Mouse (Mus musculus) neural tube, embryonic 15.5 days (tissue): Measurements from ENCODE around the gene Ube2e2. TPM values are rescaled to one million over a fixed set of nuclear protein-coding genes. Genes with fewer than 3 reads are reported as not detected.
"Not testable (repeated sequence)": the region's sequence is repeated elsewhere in the genome, so short reads cannot be mapped to it uniquely, and the experiment has no call there.

Experiments
- ATAC-seq: fragments of 200-750 bp; cut with Nextera tagmentation; 2 replicates; pipeline ENCODE4 v1.8.0; 2017; ENCODE audit warnings: mild to moderate bottlenecking, moderate TSS enrichment, moderate library complexity; ENCODE audit not compliant: low FRiP score
- H3K27ac ChIP-seq: fragments of 300-500 bp; sonication (generic); replicated peaks from 2 replicates; pipeline ENCODE4 v1.5.1; 2015; ENCODE audit warnings: mild to moderate bottlenecking, inconsistent platforms
- H3K27me3 ChIP-seq: fragments of 300-500 bp; sonication (generic); replicated peaks from 2 replicates; pipeline ENCODE4 v1.6.1; 2015; ENCODE audit warnings: inconsistent platforms
- H3K36me3 ChIP-seq: fragments of 300-500 bp; sonication (generic); 2 replicates; pipeline ENCODE4 v1.6.1; 2015; ENCODE audit warnings: inconsistent platforms
- H3K4me1 ChIP-seq: fragments of 300-500 bp; sonication (generic); 2 replicates; pipeline ENCODE4 v1.6.1; 2015; ENCODE audit warnings: inconsistent platforms
- H3K4me2 ChIP-seq: fragments of 300-500 bp; sonication (generic); 2 replicates; pipeline ENCODE4 v1.6.1; 2015; ENCODE audit warnings: inconsistent platforms, mild to moderate bottlenecking, moderate library complexity
- H3K4me3 ChIP-seq: fragments of 300-500 bp; sonication (generic); replicated peaks from 2 replicates; pipeline ENCODE4 v1.5.1; 2015; ENCODE audit warnings: mild to moderate bottlenecking, inconsistent platforms
- H3K9ac ChIP-seq: fragments of 300-500 bp; sonication (generic); replicated peaks from 2 replicates; pipeline ENCODE4 v1.6.1; 2015; ENCODE audit warnings: mild to moderate bottlenecking, inconsistent platforms
- H3K9me3 ChIP-seq: fragments of 300-500 bp; sonication (generic); replicated peaks from 2 replicates; pipeline ENCODE4 v1.6.1; 2016; ENCODE audit warnings: inconsistent platforms
- WGBS: fragments of 180-500 bp; shearing (Covaris S2); methylation state at CpG from one replicate; pipeline ENCODE4 v1.1.7; 2015; ENCODE audit warnings: mixed read lengths; 5-methylcytosine and 5-hydroxymethylcytosine counted together
- polyA plus RNA-seq: library from polyadenylated mRNA; unstranded; fragments of >200 nt; fragmentation: Nextera tagmentation; extraction: Ambion mirVana; gene quantifications from 2 replicates; pipeline ENCODE4 v1.2.1, GENCODE M21; 2015

The Ube2e2 gene
- polyA plus RNA-seq, 1 experiment from 2014 or later = 162 TPM

DNA sequence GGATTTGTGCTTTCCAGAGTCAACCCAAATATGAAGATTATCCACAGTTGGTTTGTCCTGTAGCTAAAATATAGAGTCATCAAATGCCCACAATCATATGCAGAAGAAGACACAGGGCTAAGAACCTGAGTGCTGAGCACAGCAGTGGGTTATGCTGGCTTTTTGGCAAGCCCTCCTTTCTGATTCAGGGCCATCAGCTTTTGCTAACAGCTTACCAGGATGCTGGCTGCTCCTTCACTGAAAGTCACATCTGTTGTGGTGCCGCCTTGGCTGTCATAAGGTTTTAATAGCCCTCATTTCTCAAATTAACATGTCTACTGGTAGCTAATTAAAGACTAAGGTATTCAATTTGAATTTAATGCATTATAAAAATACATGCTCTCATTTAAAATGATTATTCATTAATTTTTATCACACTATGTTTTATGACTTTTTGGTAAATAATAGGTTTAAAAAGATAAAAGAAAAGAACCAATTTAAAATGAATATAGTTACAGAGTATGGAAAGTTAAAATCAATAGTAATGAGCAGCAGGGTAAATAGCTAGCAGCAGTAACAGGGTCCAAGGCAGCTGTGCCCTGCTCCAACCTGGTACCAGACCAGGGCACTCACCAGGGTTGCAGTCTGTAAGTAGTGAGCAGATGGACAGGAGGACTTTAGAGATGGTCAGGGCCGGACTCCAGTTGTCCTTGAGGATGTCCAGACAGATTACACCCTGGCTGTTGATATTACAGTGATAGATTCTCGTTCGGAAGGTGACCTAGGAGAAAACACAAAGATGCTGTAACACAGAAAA is 307.6 kb downstream of the Ube2e2 start:
- Histone ChIP-seq H3K9ac (no peak overlapping the region), H3K36me3 (no peaks in the 10 kb centered on the region), H3K9me3 (no peaks in the 10 kb centered on the region), H3K27me3 (no peaks in the 10 kb centered on the region), H3K4me1 (no peaks in the 10 kb centered on the region), H3K27ac (no peak overlapping the region), H3K4me3 (no peak overlapping the region), H3K4me2 (no peak overlapping the region)
- 64% methylated on average over 4 of the region's 4 CpGs for WGBS
- ATAC-seq = 0 out of 2 replicates have a peak, but pooled peaks have one; percentile 47

DNA sequence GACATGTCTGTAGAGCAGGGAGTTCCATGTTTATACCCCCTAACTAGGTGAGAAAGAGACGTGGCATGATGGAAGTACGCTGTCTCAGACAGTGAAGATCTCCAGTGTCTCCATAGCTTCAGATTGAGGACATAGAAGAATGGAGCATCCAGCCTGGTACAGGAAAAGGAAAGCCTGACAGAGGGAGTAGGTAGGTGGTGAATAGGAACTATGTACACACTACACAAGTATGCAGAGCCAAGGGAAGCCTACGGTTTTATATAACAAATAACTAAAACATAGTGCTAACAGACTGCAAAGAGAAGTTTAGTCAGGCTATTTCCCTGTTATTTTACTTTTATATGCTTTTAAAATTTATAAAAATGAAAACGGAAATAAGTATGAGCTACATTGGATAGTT is 312.3 kb downstream of the Ube2e2 start:
- ATAC-seq = no peak
- H3K27ac ChIP-seq = no peak overlapping the region
- no peak overlapping the region for H3K9ac ChIP-seq
- no peaks in the 10 kb centered on the region for H3K36me3 ChIP-seq
- H3K4me1 ChIP-seq = no peaks in the 10 kb centered on the region
- H3K4me3 ChIP-seq = no peak overlapping the region
- no peaks in the 10 kb centered on the region for H3K9me3 ChIP-seq
- no peak overlapping the region for H3K4me2 ChIP-seq
- 92% methylated on average over 4 of the region's 4 CpGs for WGBS
- H3K27me3 ChIP-seq = no peaks in the 10 kb centered on the region

DNA sequence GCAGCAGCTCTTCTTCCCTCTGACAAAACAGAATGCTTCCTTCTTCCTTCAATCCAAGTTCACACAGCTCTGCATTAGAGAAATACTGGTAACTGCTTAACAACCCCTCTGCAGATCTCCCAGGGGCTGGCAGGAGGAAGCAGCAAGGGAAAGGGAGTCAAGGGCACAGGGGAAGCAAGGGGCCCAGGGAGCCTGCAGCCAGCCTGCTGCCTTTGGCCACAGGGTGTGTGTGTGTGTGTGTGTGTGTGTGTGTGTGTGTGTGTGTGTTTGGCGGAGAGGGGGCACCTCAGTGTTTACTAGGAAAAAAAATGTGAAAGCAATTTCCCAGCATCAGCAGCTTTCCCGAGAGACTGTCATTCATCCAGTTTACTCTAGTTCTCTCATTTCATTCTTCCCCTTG is 319.3 kb downstream of the Ube2e2 start:
- H3K27me3 ChIP-seq = peaks cover 10% of the 10 kb centered on the region; the same call in 1 of the 2 replicates
- no peaks in the 10 kb centered on the region for H3K9me3 ChIP-seq
- H3K9ac ChIP-seq = no peak overlapping the region
- H3K4me3 ChIP-seq = no peak overlapping the region
- 0 out of 2 replicates have a peak, but pooled peaks cover 5% of the 10 kb centered on the region for H3K4me1 ChIP-seq
- H3K36me3 ChIP-seq = no peaks in the 10 kb centered on the region
- ATAC-seq = no peak
- WGBS = 81% methylated on average over 2 of the region's 2 CpGs
- no peak overlapping the region for H3K27ac ChIP-seq
- H3K4me2 ChIP-seq = no peak overlapping the region

DNA sequence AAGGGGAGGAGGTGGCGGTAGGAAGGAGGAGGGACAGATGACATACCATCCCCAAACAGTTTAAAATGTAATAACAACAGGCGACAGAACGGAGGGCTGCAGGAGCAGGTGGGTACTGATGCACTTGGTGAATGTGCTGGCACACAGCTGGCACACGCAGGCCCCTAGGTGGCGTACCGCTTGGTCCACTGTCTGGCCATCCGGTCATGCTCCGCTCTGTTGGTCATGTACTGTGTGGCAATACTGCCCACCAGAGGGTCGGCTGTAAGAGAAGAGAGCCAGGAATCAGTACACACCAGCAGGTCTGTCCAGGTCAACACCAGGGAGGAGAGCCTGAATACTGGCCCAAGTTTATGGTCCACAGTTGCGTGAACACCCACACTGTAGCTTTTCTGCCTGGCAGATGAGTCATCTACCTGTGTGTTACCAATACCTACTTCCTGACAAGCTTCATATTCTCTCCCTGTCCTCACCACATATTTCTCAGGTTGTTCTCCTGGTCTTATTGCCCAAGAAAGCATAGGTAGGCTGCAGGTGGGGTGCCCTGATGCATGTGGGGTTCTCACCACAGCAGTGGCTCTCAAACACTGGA is 319.8 kb downstream of the Ube2e2 start:
- Histone ChIP-seq H3K4me3 (no peak overlapping the region), H3K4me2 (no peak overlapping the region), H3K9ac (no peak overlapping the region), H3K36me3 (no peaks in the 10 kb centered on the region), H3K4me1 (0 out of 2 replicates have a peak, but pooled peaks cover 5% of the 10 kb centered on the region), H3K9me3 (no peaks in the 10 kb centered on the region), H3K27ac (no peak overlapping the region), H3K27me3 (peaks cover 10% of the 10 kb centered on the region; the same call in 1 of the 2 replicates)
- 0 out of 2 replicates have a peak, but pooled peaks have one; percentile 65 for ATAC-seq
- 69% methylated on average over 10 of the region's 10 CpGs for WGBS

DNA sequence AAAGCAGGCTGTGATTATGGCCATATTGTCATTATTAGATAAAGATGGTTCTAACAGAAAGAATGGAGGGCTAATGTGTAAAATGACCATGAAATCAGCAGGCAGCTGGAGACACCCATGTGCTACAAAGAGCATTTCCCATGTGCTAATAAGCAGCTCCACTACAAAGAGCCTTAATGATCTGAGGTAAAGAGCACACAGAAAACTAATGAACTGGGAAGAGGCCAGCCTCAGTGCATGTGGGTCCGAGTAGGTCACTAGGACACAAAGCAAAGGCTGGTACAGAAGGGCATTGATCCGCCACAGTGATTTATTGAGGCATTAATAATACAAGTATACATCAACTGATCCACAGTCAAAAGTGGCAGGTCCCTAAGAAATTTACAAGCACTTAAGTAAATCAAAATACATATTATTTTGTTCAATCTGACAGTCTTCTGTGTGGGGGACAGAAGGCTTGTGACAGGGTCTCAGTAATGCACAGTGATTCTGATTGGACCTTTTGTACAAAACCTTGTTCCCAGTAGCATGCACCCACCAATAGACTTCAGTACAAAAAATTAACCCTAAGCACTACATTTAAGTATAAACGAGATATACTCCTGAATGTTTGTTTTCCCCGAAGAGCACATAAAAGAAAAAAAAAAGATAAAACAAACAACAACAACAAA is 320.6 kb downstream of the Ube2e2 start:
- Histone ChIP-seq H3K36me3 (no peaks in the 10 kb centered on the region), H3K4me3 (no peak overlapping the region), H3K4me2 (no peak overlapping the region), H3K27ac (no peak overlapping the region), H3K9me3 (no peaks in the 10 kb centered on the region), H3K4me1 (0 out of 2 replicates have a peak, but pooled peaks cover 5% of the 10 kb centered on the region), H3K9ac (no peak overlapping the region), H3K27me3 (peaks cover 10% of the 10 kb centered on the region; the same call in 1 of the 2 replicates)
- WGBS = 33% methylated on average over 4 of the region's 4 CpGs
- 0 out of 2 replicates have a peak, but pooled peaks have one; percentile 49 for ATAC-seq

DNA sequence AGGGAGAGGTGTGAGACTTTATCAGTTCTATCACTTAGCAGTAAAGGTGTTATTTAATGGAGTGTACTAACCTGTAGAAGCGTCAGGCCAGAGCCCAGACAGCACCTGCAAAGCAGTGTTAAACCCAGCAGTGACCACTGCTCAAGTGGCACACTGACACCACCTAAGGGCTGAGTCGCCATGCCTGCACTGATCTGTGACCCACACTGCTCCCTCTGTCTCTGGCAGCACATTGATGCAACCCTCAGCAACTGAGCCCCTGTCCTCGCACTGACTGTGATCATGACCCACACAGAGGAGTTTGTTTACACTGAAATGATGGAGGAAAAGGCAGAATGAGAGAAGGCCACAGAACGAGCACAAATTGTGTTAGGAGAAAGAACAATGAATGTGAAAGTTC is 321.2 kb downstream of the Ube2e2 start:
- Histone ChIP-seq H3K4me2 (no peak overlapping the region), H3K4me3 (no peak overlapping the region), H3K4me1 (0 out of 2 replicates have a peak, but pooled peaks cover 5% of the 10 kb centered on the region), H3K9ac (no peak overlapping the region), H3K27me3 (peaks cover 10% of the 10 kb centered on the region; the same call in 1 of the 2 replicates), H3K27ac (no peak overlapping the region), H3K36me3 (no peaks in the 10 kb centered on the region), H3K9me3 (no peaks in the 10 kb centered on the region)
- WGBS = 32% methylated on average over 4 of the region's 4 CpGs
- 0 out of 2 replicates have a peak, but pooled peaks have one; percentile 33 for ATAC-seq

DNA sequence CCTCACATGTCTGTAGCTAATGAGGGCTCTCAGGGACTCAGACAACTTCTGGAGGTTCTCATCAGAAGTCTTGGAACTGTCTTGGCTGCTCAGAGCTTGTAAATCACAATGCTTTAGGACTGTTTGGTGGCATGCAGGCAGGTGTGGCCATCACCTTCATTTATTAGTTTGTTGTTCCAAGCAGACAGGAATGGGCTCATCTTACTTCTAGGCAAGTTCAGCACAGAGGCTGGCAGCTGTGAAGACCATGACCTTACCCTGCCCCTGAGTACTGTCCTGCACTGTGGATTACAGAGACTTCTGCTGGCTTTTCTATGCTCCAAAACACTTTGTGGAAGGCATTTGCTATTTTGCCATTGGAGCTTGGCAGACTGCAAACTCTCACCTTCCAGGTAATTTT is 324.5 kb downstream of the Ube2e2 start:
- H3K9me3 ChIP-seq = no peaks in the 10 kb centered on the region
- no peak overlapping the region for H3K27ac ChIP-seq
- H3K27me3 ChIP-seq = no peaks in the 10 kb centered on the region
- ATAC-seq = no peak
- no peak overlapping the region for H3K9ac ChIP-seq
- 0 out of 2 replicates have a peak, but pooled peaks cover 5% of the 10 kb centered on the region for H3K4me1 ChIP-seq
- H3K4me3 ChIP-seq = no peak overlapping the region
- no peaks in the 10 kb centered on the region for H3K36me3 ChIP-seq
- no peak overlapping the region for H3K4me2 ChIP-seq

DNA sequence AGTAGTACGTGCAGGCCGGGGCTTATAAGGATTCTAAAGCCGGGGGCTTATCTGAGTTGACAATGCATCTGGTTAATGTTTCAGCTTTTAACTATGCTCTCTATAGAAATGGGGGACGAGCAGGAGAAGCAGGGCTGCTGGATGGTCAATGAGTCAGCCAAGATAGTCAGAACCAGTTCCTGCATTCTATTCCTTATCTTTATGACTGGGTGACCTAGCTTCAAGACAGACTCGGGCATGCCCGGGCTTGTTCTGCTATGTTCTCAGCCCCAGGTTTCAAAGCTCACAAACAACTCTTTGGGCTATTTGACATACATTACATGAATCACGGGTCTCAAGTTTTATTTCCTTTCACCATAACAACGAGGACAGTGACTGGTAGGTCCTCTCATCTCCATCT is 329.1 kb downstream of the Ube2e2 start:
- not testable (repeated sequence) for H3K4me2 ChIP-seq, H3K27me3 ChIP-seq, ATAC-seq, H3K4me1 ChIP-seq, H3K9me3 ChIP-seq, H3K4me3 ChIP-seq, H3K36me3 ChIP-seq, H3K9ac ChIP-seq, H3K27ac ChIP-seq
- 86% methylated on average over 8 of the region's 8 CpGs for WGBS

DNA sequence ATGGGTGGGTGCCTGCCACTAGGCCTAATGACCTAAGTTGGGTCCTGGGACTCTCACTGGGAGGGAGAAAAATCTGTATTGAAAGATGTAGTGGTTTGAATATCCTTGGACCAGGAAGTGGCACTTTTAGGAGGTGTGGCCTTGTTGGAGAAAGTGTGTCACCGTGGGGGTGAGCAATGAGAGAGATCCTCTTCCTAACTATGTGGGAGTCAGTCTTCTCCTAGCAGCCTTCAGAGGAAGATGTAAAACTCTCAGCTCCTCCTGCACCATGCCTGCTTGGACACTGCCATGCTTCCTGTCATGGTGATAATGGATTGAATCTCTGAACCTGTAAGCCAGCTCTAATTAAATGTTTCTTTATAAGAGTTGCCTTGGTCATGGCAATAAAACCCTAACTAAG is 338.8 kb downstream of the Ube2e2 start:
- Histone ChIP-seq H3K4me3 (no peak overlapping the region), H3K36me3 (no peaks in the 10 kb centered on the region), H3K4me1 (no peaks in the 10 kb centered on the region; the same call in 1 of the 2 replicates), H3K9ac (no peak overlapping the region), H3K27me3 (no peaks in the 10 kb centered on the region), H3K9me3 (no peaks in the 10 kb centered on the region), H3K4me2 (no peak overlapping the region), H3K27ac (no peak overlapping the region)
- no peak for ATAC-seq
- WGBS = 55% methylated on average over 1 of the region's 1 CpGs

DNA sequence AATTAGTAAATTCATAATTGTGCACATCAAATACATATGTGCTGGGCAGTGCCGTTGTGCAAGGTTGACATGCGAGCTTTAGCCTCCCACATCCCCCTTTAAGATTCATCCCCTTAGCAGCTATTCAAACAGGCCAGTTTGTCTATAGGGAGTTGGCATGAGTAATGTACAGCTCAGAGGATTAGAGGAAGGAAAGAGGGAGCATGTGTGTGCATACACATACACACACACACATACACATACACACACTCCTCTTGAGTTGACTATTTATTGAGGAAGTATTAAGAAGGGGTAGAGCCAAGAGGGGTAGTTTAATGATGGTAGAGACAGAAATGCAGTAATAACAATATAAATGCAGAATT is 339.5 kb downstream of the Ube2e2 start:
- no peaks in the 10 kb centered on the region; the same call in 1 of the 2 replicates for H3K4me1 ChIP-seq
- H3K9ac ChIP-seq = no peak overlapping the region
- no peaks in the 10 kb centered on the region for H3K9me3 ChIP-seq
- no peaks in the 10 kb centered on the region for H3K27me3 ChIP-seq
- no peak overlapping the region for H3K4me2 ChIP-seq
- 0 out of 2 replicates have a peak, but pooled peaks have one; percentile 4 for ATAC-seq
- peak overlapping the region; percentile 54 for H3K27ac ChIP-seq
- no peak overlapping the region for H3K4me3 ChIP-seq
- WGBS = 34% methylated on average over 2 of the region's 2 CpGs
- no peaks in the 10 kb centered on the region for H3K36me3 ChIP-seq

DNA sequence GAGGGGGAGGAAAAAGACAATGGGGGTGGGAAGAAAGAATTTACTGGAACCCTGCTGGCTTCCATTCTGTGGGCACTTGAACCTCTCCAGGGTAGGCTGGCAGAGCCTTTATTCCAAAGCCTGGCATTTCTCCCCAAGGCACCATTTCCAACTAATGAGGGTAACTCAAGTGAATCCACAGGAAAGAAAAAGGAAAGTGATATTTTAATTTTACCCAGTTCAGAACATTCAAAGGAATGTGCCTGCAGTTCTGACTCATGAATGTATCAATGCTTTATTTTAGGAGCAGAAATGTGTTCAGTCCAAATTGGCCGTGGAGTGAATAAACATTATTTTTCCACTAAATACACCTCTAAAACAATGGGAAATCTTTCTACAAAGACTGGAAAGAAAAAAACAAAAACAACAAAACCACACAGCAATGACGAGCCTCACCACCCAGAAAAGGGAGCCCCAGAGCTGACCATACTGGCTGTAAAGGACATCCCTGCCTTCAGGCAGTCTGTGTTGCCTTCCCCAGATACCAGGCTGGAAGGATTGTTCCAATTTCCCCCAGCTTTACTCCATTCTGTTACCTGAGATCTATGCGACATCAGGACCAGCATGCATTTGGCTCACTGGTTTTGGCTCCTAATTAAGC is 340.0 kb downstream of the Ube2e2 start:
- 46% methylated on average over 3 of the region's 3 CpGs for WGBS

More for the DNA sequence above, 340.0 kb downstream of the Ube2e2 start:
- no peak overlapping the region for H3K4me2 ChIP-seq
- no peaks in the 10 kb centered on the region for H3K9me3 ChIP-seq
- H3K36me3 ChIP-seq = no peaks in the 10 kb centered on the region
- peak overlapping the region; percentile 54 for H3K27ac ChIP-seq
- H3K4me1 ChIP-seq = no peaks in the 10 kb centered on the region; the same call in 1 of the 2 replicates
- no peaks in the 10 kb centered on the region for H3K27me3 ChIP-seq
- H3K9ac ChIP-seq = no peak overlapping the region
- peak; percentile 65 for ATAC-seq
- H3K4me3 ChIP-seq = no peak overlapping the region
